Mouse (Mus musculus): ENCODE measurements around the gene Thoc6.
A peak's percentile ranks its signal among the peaks of the same experiment; 100 is the strongest.

Thoc6 gene

DNA sequence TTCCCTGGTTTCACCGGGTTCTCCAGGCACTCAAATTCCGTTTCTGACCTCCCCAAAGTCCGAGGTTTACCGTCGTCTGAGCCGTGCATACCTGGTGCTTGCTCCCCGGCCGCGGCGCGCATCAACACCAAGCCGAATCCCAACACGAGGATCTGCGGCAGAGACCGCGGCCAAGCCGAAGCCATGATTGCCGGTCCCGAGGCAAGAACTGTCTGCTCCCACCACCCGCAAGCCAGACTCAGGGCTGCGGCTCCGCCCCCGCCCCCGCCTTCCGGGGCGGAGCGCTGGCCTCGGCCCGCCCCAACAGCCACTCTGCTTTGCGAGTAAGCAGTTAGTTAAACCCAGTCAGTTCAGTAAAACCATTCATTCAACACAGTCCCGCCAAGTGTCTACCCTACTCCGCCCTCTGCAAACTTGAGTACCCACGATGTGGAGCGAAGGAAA is 3.6 kb upstream of the Thoc6 start, which contains the start of gene Tnfrsf12a:
TSS of gene Tnfrsf12a (minus strand) at position 233 of the 444 bp plus-strand sequence.
- DNase-seq (ENCODE audit: low spot score), result peak; percentile 76

DNA sequence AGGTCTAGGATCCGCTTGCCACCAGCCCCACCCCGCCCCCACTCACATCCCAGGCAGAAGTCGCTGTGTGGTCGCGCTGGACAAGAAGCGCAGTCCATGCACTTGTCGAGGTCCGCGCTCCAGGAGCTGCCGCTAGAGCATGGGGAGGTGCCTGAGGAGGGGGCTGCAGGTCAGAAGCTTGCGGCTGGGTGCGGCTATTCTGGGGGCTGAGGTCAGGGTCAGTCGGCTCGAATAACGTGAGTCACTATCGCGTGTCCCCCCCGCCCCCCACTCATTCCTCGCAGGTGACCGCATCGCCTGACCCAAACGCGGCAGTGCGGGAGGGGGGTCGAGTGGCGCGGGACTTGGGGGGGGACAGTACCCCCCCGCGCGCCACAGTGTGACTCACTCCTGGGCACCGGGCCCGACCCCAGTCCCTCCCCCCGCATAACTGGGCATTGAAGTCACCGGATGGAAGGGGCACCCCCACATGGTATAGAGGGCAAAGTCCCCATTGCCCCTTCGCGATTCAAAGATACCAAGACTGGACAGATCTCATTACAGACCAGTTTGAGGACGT is 2.9 kb upstream of the Thoc6 start:
- no peak for DNase-seq (ENCODE audit: low spot score)

DNA sequence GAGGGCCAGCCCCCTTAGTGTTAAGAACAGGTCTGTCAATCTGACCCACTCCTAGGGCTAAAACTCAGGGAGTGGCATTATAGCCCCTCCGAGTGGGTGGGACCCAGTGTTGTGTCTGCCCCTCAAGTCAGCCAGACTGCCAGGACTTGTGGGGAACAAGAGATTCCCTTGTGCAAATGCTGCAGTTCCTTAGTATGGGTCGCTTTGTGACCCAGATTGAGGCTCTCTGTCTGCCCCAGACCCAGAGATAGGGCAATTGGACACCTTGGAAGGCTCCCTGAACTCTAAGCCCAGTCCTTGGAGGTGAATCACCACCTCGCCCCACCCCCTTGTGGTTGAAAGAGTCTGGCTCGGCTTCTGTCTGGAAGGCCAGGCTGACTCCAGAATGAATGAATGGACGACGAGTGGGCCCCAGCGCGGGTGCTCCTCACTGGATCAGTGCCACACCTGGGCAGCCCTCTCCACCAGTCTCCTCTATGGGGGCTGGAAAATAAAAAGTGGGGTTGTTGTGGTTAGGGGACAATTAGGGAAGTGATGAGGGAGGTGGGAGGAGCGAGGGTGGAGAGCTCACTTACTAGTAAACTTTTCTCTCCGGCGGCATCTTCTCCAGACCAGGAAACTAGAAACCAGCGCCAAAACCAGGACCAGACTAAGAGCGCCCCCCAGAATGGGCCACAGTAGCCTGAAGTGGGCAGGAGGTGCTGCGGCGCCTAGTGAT is 2.0 kb upstream of the Thoc6 start:
- peak; percentile 58 for DNase-seq (ENCODE audit: low spot score)

DNA sequence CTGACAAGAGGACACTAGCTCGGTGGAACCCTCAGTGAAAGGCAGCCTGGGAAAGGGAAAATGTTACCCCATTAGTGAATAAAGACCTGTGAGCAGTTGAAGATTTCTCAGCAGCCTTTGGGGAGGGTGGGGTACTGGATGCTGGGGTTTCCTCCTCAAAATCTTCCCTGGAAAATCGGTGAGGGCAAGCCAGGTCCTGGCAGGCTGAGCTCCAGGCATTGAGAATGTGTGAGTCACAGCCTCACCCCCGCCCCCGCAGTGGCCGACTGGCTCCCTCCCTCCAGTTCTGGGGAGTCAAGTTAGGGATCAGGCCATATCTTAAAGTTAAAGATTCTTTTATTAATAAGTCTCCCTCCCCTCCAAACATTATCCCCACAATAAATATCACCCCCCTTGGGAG is 1.4 kb upstream of the Thoc6 start:
- DNase-seq (ENCODE audit: low spot score), result peak; percentile 55

DNA sequence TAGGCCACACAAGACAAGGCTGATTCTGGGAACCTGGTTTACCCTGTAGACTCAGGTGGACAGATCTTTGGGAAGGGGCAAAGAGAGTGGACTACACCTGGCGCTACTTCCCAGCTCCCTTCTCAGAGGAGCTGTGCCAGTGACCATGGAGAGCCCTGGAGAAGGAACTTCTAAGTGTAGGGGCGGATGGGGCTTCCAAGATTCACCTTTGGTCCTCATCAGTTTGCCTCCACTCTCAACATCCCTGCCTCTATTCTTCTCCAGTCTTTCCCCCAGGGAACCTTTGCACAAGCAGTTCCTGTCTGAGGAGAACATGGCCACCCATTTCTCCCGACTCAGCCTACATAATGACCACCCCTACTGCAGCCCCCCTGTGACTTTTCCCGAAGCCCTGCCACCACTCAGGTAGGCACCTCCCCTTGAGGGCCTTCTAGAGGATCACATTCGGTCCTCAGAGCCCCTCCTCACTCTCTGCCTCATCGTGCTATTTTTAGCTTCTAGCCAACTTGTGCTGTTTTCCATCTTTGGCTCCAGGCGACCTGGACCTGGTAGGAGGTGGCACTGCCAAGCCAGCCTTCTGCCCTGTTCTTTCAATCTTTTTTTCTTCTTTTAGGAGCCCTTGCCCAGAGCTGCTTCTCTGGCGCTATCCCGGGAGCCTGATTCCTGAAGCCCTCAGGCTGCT is 730 bp upstream of the Thoc6 start:
- no peak for DNase-seq (ENCODE audit: low spot score)

DNA sequence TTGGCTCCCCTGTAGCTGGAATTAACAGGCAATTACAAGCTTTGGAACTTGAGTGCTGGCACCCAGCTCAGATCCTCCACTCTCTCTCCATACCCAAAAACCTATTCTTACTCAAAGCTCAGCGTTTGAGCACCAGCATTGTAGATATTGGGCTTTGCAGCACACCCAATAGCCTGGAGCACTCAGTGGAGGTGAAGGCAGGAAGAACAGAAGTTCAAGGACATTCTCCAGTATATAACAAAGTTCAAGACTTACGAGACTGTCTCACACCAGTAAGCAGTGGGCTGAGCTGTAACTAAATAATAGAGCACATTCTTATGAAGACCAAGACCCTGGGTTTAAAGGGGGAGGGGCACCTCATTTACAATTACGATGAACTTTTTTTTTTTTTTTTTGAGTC is 921 bp downstream of the Thoc6 start:
- no peak for DNase-seq (ENCODE audit: low spot score)

DNA sequence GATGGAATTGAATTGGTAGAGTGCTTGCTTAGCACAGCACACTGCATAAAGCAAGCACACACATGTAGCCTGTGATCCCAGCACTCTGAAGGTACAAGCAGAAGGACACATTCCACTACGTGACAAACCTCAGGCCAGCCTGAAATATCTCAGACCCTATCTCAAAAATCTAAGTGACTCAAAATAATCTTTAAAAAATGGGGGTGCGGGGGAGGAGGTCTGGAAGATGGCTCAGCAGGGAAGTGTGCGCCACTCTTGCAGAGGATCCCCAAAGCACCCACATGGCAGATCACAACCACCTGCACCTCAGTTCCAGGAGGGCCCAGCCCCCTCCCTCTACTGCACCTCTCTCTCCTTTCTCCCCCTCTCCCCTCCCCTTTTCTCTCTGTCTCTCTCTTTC is 2.2 kb downstream of the Thoc6 start:
- no peak for DNase-seq (ENCODE audit: low spot score)

DNA sequence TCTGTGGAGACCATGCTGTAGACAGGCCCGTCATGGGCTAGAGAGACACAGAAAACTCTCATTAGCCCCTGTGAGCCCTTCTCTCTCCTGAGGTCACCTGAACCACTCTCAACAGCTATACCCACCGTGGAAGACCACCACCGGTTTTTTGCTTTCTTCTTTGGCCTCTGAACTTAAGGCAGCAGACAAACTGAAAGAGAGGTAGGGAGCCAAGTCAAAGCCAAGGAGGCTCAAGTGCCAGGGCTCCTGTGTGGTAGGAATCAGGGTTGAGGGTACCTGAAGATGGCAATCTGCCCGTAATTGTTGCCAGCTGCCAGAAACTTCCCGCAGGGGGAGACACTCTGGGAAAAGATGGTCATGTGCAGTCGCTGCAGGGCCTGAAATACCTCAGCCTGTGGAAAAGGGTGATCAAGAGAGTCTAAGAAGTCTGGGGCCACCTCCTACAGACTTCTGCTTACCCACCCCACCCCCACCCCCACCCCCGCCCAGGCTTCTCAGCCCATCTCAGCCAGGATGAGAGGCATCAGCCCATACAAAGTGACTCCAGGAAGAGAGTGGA is 3.1 kb downstream of the Thoc6 start:
- no peak for DNase-seq (ENCODE audit: low spot score)

DNA sequence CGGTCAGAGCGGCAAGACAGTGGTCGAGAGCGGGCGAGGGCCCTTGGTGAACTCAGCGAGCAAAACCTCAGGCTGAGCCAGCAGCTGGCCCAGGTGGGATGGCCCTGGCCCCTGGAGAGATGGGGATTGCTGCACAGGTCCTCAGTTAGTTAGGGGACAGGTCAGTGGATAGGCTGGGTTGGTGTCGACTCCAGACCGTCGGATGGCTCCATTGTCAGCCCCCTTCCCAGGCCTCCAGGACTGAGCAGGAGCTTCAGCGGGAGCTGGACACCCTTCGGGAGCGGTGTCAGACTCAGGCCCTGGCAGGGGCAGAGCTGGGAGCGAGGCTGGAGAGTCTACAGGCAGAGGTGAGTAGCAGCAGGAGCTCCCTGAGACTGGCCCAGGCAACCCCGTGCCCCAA is 8.2 kb downstream of the Thoc6 start:
- no peak for DNase-seq (ENCODE audit: low spot score)

DNA sequence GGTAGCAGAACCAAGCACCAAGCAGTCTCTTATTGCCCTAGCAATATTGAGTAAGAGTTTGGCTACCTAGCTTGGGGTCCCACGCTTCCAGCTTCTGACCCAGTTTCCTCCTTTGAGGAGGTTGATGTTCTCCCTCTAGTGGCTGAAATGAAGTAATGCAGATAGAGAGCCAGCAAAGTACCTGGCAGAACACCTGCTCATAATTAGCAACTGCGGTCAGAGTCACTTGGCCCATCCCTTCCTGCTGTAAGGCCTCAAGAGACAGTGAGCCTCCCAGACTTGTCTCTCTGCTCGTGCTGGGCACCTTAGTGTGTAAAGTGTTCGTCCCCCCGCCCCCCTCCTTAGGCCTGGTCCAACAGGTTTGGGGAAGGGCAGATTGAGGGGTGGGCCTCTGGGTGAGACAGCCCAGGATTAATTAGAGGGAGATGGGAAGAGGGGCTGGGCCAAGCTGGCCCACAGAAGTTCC is 9.1 kb downstream of the Thoc6 start:
- DNase-seq (ENCODE audit: low spot score), result no peak

DNA sequence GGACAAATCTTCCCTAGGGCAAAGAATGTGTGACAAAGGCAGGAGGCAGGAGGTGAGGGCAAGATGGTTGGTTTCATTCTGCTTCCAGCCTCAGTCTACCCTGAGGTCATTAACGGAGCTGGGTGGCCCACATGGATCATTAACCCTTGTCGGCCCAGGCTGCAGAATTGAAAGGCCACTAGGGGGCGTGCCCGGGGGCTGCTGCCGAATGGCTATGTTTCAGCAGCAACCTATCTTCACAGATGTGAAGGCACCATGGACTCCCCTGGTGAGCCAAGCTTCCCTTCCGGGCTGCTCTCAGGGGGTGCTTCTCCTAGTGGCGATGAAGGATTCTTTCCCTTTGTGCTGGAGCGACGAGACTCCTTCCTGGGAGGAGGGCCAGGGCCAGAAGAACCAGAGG is 12.2 kb downstream of the Thoc6 start:
- DNase-seq (ENCODE audit: low spot score), result no peak

DNA sequence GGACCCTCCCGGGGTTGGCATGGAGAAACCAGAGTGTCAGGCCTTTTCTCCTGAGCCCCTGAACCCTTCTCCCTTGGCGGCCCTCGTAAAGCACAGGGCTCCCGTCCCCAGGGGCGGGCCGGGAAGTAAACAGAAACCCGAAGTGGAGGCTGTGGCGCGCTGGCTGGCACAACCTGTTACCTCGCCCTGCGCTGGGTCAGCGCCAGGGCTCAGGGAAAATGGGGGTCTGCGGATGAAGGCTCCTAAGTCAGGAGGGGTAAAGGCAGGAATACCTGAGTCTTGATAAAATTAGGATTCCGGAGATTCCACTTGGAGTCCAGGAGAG is 12.8 kb downstream of the Thoc6 start:
- no peak for DNase-seq (ENCODE audit: low spot score)

DNA sequence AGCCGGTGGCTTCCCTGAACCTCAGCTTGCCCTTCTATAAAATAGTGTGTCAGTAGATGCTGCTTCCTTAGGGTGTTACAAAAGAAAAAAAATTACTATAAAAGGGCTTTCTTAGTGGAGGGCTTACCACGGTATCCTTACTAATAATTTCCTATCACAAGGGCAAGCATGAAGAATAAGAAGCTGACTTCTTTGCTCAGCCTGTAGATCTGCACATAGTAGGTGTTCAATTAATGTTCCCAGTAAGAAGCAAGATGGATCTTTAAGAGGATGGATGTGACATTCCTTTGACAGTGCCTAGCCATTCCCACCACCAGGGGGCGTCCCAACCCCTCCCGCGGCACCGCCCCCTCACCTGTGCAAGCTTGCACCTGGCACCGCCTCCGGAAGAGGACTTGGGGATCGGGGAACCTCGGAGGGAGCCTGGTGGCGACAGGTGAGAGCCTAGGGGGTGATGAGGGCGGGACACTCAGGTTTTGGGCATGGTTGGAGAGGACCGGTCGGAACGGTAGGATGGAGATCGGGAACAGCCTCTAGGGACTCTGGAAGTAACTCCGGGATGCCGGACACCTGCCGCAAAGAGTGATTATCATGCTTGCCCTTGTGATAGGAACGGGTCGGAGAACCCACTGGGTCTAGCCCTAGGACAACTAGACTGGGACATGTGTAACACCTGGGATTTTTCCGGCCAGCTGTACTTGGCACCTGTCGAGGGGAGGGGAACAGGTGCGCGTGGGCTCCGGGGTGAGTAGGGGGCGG is 13.4 kb downstream of the Thoc6 start, which contains the start of gene Bicdl2:
TSS of gene Bicdl2 (plus strand) at position 390 of the 759 bp plus-strand sequence.
- no peak for DNase-seq (ENCODE audit: low spot score)

DNA sequence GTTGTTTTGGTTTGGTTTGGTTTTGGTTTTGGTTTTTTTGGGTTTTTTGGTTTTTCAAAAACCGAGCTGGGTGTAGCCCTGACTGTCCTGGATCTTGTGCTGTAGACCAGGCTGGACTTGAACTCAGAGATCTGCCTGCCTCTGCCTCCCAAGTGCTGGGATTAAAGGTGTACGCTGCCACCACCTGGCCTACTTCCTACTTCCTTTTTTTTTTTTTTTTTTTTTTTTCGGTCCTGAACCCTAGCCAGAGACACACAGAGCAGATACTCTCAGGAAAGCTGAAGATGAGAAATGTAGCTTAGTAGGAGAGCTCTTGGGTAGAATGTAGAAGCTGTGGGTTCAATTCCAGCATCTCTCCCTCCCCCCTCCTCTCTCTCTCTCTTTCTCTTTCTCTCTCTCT is 15.2 kb downstream of the Thoc6 start:
- no peak for DNase-seq (ENCODE audit: low spot score)

DNA sequence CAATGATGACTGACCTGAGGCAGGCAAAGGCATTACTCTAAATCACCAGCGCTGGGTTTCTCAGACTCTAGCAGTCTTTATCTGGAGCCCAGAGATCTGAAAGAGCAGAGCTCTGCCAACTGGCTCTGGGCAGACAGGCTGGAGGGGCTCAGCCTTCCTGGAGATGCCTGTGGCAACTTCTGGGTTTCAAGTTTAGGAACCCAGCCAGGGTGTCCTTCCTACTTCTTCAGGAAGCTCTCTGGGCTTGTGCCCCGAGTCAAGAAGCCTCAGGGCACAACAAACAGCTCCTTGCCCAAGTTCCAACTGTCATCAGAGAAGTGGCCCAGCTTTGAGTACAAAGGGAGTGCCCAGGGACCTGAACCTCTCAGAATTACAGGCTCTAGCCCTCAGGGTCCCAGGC is 19.3 kb downstream of the Thoc6 start:
- no peak for DNase-seq (ENCODE audit: low spot score)

DNA sequence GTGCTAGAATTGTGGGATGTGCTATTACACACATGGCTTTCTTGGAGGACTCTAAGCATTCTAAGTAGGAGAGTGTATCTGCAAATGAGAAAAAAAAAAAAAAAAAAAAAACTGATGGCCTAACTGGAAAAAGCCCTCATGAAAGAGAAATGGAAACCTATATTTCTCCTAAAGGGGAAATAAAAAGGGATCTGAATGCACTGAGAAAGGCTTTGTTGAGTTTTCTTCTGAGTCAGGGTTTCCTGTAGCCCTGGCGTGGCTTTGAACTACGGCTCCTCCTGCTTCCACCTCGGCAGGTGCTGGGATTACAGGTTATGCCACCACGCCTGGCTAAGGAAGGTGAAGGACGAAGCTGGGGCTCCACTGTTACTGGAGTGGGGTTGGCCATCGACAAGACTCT is 19.7 kb downstream of the Thoc6 start:
- no peak for DNase-seq (ENCODE audit: low spot score)

DNA sequence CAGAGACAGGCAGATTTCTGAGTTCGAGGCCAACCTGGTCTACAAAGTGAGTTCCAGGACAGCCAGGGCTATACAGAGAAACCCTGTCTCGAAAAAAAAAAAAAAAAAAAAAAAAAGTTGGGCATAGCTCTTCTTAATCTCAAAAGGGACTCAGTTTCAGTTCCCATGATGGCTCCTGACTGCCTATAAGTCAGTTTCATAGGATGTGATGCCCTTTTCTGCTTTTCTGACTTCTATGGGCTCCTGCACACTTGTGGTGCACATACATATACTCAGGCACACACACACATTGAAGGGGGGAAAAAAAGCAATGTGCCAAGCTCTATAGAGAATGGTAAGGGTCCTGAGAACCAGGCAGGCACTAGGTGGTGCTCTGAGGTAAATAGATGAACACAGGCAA is 20.4 kb downstream of the Thoc6 start:
- no peak for DNase-seq (ENCODE audit: low spot score)

DNA sequence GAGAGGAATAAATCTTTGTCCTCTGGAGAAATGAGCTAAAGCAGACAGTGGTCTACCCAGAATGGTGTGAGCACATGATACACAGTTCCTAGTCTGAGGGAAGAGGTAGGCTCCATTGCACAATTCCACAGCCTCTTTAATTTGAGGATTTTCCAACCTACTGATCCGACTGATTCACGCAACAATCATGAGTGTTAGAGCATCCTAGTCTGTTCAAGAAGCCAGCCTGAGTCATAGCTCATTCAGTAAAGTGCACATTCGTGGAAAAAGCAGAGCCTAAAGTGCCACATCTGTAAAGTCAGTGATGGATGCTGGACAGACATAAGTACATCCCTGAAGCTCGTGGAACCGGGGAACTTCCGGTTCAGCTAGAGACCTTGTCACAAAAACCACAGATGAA is 22.3 kb downstream of the Thoc6 start:
- no peak for DNase-seq (ENCODE audit: low spot score)

DNA sequence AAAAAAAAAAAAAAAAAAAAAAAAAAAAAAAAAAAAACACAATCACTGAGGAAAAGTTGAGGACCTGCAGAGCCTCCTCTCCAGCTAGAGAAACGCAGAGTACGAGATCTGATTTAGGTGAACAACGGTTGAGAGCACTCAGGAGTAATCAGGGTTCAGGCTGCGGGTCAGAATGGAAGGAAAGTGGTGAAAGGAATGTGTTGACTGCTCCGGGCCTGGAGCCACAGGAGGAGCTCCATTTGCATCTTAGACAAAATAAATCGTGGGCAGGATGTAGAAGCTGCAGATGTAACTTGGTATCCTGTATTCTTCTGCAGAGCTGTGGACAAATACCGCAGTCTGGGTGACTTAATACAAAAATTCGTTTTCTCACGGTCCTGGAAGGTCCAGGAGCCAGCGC is 27.8 kb downstream of the Thoc6 start:
- no peak for DNase-seq (ENCODE audit: low spot score)

DNA sequence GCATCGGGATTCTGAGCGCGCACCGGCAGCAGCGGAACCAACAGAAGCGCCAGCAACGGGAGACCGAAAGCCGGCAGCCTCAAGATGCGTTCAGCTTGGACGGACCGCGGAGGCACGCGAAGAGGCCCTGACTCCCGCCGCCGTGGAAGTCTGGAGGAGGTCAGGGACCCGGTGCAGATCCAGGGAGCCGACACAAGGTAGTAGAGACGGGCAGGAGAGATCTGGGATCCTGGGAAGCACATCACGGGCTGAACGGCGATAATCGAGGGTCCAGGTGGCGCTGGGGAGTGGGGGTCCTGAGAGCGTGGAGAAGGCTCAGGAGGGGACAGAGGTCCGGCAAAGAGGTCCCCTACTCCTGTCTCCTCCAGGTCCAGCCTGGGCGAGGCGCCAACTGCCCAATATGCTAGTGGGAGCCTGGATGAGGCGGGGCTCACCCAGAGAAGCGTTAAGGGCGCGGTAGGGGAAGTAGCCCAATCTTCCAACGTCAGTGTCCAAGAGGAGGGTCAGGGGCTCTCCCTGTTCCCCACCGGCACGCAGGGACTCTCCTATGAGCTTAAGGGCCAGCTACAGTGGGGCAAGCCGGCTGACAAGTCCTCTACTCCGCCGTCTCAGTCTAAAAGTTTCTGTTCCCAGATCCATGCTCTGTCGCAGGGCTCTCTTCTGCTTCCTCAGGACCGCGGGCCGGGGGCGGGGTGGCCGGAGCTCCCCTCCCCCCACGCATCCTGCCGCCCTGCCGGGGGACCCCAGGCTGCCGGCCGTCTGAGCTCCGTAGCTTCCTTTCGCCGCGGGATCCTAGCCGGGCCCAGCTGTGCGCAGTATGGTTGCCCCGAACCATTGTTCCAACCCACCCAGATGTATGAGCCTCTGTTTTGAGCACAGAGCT is 28.8 kb downstream of the Thoc6 start, which contains the start of gene Mmp25:
TSS of gene Mmp25 (minus strand) at position 665 of the 883 bp plus-strand sequence.
- DNase-seq (ENCODE audit: low spot score), result no peak

DNA sequence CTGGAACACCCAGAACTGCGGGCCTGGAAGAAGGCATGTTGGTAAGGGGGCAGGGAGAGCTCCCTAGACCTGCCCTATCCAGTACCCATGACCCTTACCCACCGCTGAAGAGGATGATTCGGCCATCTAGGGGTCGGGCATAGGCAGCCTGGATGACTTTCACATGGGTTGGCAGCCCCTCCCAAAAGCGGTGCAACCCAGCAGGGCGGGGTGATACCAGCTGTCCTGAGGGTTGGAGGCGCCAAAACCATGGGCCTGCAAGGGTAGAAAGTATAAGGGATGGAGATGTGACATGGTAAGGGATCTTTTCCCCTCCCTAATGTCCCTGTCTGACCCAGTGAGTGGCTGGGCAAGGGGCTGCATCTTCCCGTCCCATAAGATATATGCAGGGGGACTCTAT is 42.4 kb downstream of the Thoc6 start:
- DNase-seq (ENCODE audit: low spot score), result no peak

Data from ovary, adult 18-20 months (tissue).